Mouse (Mus musculus): ENCODE measurements around the gene Btbd8. TPM values are rescaled to one million over a fixed set of nuclear protein-coding genes. Genes with fewer than 3 reads are reported as not detected.
A peak's percentile ranks its signal among the peaks of the same experiment; 100 is the strongest.

Gene Btbd8
- polyA plus RNA-seq, 1 experiment from 2014 or later = 4.7 TPM

DNA sequence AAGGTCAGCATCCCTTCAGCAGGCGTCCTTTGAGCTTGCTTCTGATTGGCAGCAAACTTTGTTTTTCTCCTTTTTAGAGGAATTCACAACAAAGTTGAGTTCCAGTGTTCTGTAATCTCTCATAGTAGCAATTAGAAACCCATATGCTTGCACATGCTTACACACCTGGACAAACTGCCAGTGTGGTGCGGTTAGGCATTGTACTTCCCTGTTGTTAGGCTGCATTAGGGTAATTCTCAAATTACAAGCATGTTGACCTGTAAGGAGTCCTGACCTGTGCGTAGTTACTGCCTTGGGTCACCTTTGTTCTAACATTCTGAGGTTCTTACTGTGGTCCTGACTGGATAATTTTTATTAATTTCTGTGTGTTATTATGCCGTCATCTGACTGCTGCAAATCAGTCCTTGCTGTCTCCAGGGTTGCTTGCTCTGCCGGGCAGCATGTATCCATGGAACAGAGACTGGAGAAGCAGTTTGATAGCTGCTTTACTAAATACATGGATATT lies 61.1 kb downstream of the Btbd8 start:
- WGBS = 61% methylated on average over 5 of the region's 5 CpGs
- no peak overlapping the region for H3K4me2 ChIP-seq
- no peak overlapping the region for H3K27ac ChIP-seq
- H3K4me3 ChIP-seq (replicated peaks) = no peak overlapping the region
- no peaks in the 10 kb centered on the region for H3K9me3 ChIP-seq
- no peaks in the 10 kb centered on the region for H3K27me3 ChIP-seq (replicated peaks)
- H3K36me3 ChIP-seq = no peaks in the 10 kb centered on the region
- no peak for ATAC-seq (ENCODE audit: insufficient read depth, low FRiP score, low read depth)
- H3K9ac ChIP-seq = no peak overlapping the region
- H3K4me1 ChIP-seq = no peaks in the 10 kb centered on the region

DNA sequence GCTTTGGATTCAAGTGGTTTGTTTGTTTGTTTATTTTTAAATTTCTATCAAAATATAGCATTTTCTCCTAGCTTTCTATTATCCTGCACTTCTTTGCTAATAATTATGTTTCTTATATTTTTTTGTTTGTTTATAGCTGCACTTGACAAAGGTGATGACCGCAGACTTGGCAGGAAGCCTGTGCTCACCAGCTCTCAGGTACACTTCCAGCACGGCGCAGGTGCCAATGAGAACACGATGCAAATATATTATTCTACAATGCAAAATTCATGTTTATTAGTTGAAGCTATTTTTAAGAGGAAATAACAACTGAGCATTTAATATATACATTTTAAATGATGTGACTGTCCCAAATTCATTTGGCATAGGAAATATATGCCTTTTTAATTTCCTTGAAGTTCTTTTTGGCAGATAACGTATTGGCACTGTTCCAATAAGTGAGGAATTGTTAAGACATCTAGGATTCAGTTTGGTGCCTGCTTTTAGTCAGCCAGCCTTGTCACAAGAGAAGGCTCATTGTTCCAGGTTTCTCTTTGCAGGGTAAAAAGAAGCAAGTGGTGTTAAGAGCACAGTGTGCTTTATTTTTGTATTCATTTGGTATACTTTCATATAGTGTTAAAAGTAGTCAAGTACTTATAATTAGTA lies 62.2 kb downstream of the Btbd8 start:
- 84% methylated on average over 5 of the region's 5 CpGs for WGBS
- Histone ChIP-seq H3K36me3 (no peaks in the 10 kb centered on the region), H3K4me3 (replicated peaks) (no peak overlapping the region), H3K4me1 (no peaks in the 10 kb centered on the region), H3K27ac (no peak overlapping the region), H3K4me2 (no peak overlapping the region), H3K9ac (no peak overlapping the region), H3K9me3 (no peaks in the 10 kb centered on the region), H3K27me3 (replicated peaks) (no peaks in the 10 kb centered on the region)
- ATAC-seq (ENCODE audit: insufficient read depth, low FRiP score, low read depth) = no peak

DNA sequence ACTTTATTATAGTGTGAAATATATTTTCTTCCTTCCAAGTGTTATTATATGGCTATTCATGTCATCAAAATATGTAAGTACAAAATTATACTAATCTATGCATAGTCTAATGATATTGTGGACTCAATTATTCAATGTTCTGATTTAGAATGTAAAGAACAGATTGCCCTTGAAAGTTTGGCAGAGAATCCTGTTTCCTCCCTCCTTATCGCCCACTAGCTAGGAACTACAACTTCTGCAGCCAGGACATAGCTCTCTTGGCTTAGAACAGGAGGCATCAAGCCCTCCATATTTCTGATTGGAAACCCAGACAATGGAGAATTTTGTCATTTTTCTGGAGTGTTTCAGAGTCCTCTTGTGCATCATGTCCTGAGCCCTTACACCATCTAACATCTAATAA lies 62.9 kb downstream of the Btbd8 start:
- no peak overlapping the region for H3K4me2 ChIP-seq
- ATAC-seq (ENCODE audit: insufficient read depth, low FRiP score, low read depth) = no peak

DNA sequence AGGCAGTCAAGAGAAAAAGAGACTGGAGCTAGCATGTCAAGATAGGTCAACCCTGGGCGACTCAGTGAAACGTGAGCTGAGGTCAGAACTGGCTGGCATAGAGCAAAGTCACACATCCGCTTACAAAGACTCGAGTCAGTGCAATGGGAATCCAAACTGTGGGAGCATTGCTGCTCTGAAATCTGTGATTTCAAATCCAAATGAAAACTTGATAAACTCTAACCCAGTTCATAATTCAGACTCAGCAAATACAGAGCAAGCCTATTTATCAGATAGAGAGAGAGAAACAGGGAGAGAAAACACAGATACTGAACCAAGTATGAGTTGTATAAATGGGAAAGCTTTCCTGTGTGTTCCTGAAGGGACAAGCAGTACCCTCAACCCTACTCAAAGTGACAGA lies 69.5 kb downstream of the Btbd8 start, which contains the start of gene Gm42669:
Gene Gm42669 (plus strand): TSS at position 301 of the 400 bp plus-strand sequence.
- no peaks in the 10 kb centered on the region for H3K36me3 ChIP-seq
- H3K4me1 ChIP-seq = no peaks in the 10 kb centered on the region
- no peak for ATAC-seq (ENCODE audit: insufficient read depth, low FRiP score, low read depth)
- H3K9ac ChIP-seq = no peak within 1 kb of the TSS
- H3K9me3 ChIP-seq = no peaks in the 10 kb centered on the region
- no peaks in the 10 kb centered on the region for H3K27me3 ChIP-seq (replicated peaks)
- H3K27ac ChIP-seq = no peak within 1 kb of the TSS
- no peak within 1 kb of the TSS for H3K4me2 ChIP-seq
- H3K4me3 ChIP-seq (replicated peaks) = no peak within 1 kb of the TSS
- 71% methylated on average over 4 of the region's 4 CpGs for WGBS

More for the DNA sequence above, 62.9 kb downstream of the Btbd8 start:
- Histone ChIP-seq H3K9me3 (no peaks in the 10 kb centered on the region), H3K27ac (no peak overlapping the region), H3K4me1 (no peaks in the 10 kb centered on the region), H3K4me3 (replicated peaks) (no peak overlapping the region), H3K36me3 (no peaks in the 10 kb centered on the region), H3K27me3 (replicated peaks) (no peaks in the 10 kb centered on the region), H3K9ac (no peak overlapping the region)
- 91% methylated on average over 1 of the region's 1 CpGs for WGBS

DNA sequence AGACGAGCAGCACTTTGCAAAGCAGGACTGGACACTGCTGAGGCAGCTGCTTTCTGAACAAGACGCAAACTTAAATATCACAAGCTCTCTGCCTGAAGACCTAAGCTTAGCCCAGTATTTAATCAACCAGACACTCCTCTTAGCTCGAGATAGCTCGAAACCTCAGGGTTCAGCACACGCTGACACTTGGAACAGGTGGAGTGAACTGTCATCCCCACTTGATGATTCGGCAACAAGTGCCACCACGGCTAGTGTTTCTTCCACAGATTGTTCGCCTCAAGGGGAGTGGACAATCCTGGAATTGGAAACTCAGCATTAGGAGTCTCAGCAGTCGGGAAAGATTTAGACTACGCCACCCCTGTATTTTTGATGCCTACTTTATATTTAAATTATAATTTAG lies 72.7 kb downstream of the Btbd8 start:
- no peak overlapping the region for H3K4me3 ChIP-seq (replicated peaks)
- 83% methylated on average over 10 of the region's 10 CpGs for WGBS
- no peaks in the 10 kb centered on the region for H3K4me1 ChIP-seq
- no peak for ATAC-seq (ENCODE audit: insufficient read depth, low FRiP score, low read depth)
- H3K36me3 ChIP-seq = no peaks in the 10 kb centered on the region
- no peak overlapping the region for H3K4me2 ChIP-seq
- H3K9ac ChIP-seq = no peak overlapping the region
- H3K9me3 ChIP-seq = no peaks in the 10 kb centered on the region
- no peak overlapping the region for H3K27ac ChIP-seq
- H3K27me3 ChIP-seq (replicated peaks) = no peaks in the 10 kb centered on the region

DNA sequence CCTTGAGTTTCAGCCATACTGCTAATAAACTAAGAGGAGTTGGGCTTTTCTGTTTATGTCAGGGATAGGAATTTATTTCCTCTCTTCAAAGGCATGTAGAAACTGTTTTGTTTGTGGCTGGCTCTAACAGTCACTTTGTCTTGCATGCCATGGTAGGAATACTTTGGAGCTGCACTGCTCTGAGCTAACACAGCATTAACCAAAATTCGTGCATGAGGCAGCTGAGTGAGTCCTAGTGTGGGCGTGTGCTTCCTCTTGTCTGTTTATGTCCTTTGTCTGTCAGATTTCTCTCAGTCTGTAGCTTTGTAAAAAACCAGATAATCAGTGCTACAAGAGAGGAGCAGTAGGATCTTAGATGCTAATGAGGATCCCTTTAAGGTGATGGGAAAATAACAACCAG lies 73.5 kb downstream of the Btbd8 start:
- no peaks in the 10 kb centered on the region for H3K9me3 ChIP-seq
- ATAC-seq (ENCODE audit: insufficient read depth, low FRiP score, low read depth) = no peak
- H3K4me2 ChIP-seq = no peak overlapping the region
- no peaks in the 10 kb centered on the region for H3K36me3 ChIP-seq
- 44% methylated on average over 2 of the region's 2 CpGs for WGBS
- H3K27ac ChIP-seq = no peak overlapping the region
- no peak overlapping the region for H3K4me3 ChIP-seq (replicated peaks)
- H3K9ac ChIP-seq = no peak overlapping the region
- H3K4me1 ChIP-seq = no peaks in the 10 kb centered on the region
- H3K27me3 ChIP-seq (replicated peaks) = no peaks in the 10 kb centered on the region

DNA sequence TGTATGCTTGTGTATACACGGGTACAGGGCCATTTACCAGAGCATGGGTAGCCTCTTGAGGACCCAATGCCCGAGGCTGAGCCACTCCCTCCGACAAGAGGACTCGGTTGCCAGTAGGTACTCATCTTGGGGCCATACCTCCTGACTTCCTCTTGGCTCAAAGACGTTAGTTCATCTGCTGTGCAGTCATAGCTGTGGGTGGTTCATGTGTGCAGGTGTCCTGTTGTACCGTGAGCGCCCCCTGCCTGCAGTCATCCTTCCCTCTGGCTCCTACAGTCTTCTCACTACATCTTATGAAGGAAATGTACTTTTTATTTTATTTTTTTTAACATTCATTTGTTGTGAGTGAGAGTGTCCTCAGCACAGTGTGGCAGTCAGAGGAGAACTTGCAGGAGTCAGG lies 75.8 kb downstream of the Btbd8 start:
- no peak overlapping the region for H3K4me3 ChIP-seq (replicated peaks)
- H3K9ac ChIP-seq = no peak overlapping the region
- no peak overlapping the region for H3K27ac ChIP-seq
- H3K9me3 ChIP-seq = no peaks in the 10 kb centered on the region
- no peaks in the 10 kb centered on the region for H3K27me3 ChIP-seq (replicated peaks)
- no peaks in the 10 kb centered on the region for H3K36me3 ChIP-seq
- no peaks in the 10 kb centered on the region for H3K4me1 ChIP-seq
- peak; percentile 43; the same call in 1 of the 2 replicates for ATAC-seq (ENCODE audit: insufficient read depth, low FRiP score, low read depth)
- 46% methylated on average over 7 of the region's 7 CpGs for WGBS
- no peak overlapping the region for H3K4me2 ChIP-seq

DNA sequence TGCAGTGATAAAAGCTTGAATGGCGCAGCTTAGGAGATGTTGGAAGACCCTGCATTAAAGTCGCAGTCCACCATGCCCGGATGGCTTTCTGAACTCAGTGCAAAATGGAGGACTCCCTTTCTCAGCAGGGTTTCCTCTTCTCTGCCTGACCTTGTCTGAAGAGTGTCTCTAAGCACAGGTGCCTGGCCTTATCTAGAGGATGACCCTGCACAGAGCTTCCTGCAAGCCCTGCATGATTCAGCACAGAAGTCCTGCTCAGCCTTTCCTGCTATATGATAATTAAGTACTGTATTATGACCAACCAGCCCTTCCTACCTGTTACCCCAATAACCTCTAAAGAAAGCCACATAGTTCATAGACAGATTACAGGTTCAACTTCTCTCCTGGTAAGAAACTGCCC lies 77.7 kb downstream of the Btbd8 start:
- no peaks in the 10 kb centered on the region for H3K27me3 ChIP-seq (replicated peaks)
- H3K4me2 ChIP-seq = no peak overlapping the region
- H3K4me3 ChIP-seq (replicated peaks) = no peak overlapping the region
- no peaks in the 10 kb centered on the region for H3K4me1 ChIP-seq
- H3K36me3 ChIP-seq = no peaks in the 10 kb centered on the region
- 87% methylated on average over 3 of the region's 3 CpGs for WGBS
- H3K9me3 ChIP-seq = no peaks in the 10 kb centered on the region
- H3K9ac ChIP-seq = no peak overlapping the region
- no peak for ATAC-seq (ENCODE audit: insufficient read depth, low FRiP score, low read depth)
- no peak overlapping the region for H3K27ac ChIP-seq

DNA sequence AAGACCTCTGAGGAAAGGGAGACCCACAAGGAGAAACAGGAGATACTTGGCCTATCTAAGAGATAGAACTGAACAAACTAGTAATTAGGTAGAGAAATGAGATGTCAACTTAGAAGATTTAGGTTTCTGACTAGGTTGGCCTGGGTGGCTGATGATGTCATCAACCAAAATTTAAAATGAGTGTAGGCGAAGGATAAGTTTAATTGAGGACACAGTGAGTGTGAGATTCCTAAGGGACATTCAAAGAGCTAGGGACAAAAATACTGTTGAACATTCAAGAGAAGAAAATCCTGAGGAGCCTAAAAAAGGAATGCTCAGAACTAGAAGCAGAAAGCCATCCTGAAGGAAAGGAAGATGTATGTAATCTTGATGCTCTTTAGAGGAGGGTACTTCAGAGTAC lies 78.3 kb downstream of the Btbd8 start:
- Histone ChIP-seq H3K9ac (no peak overlapping the region), H3K36me3 (no peaks in the 10 kb centered on the region), H3K4me2 (no peak overlapping the region), H3K27ac (no peak overlapping the region), H3K9me3 (no peaks in the 10 kb centered on the region), H3K4me1 (no peaks in the 10 kb centered on the region), H3K27me3 (replicated peaks) (no peaks in the 10 kb centered on the region), H3K4me3 (replicated peaks) (no peak overlapping the region)
- ATAC-seq (ENCODE audit: insufficient read depth, low FRiP score, low read depth) = no peak
- 91% methylated on average over 1 of the region's 1 CpGs for WGBS

DNA sequence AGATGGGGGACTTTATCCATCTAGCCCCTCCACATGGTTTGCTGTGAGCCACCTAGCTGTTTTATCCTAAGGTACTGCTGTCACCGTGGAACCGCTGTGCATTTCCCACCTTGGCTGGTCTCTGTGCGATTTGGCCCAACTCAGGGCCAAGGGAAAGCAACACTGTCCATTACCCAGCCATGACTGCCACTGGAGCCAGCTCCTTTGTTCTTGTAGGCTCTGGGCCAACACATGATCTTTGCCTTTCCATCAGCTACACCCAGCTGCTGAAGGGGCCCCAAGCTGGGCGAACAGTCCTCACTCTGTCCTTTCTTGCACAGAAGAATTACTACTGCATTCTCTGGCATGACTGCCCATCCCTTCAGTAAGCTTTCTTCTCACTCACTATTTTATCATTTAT lies 80.8 kb downstream of the Btbd8 start:
- no peaks in the 10 kb centered on the region for H3K4me1 ChIP-seq
- H3K27me3 ChIP-seq (replicated peaks) = no peaks in the 10 kb centered on the region
- ATAC-seq (ENCODE audit: insufficient read depth, low FRiP score, low read depth) = no peak
- H3K4me3 ChIP-seq (replicated peaks) = no peak overlapping the region
- 87% methylated on average over 4 of the region's 4 CpGs for WGBS
- no peak overlapping the region for H3K9ac ChIP-seq
- H3K9me3 ChIP-seq = no peaks in the 10 kb centered on the region
- H3K27ac ChIP-seq = no peak overlapping the region
- H3K4me2 ChIP-seq = no peak overlapping the region
- H3K36me3 ChIP-seq = no peaks in the 10 kb centered on the region

DNA sequence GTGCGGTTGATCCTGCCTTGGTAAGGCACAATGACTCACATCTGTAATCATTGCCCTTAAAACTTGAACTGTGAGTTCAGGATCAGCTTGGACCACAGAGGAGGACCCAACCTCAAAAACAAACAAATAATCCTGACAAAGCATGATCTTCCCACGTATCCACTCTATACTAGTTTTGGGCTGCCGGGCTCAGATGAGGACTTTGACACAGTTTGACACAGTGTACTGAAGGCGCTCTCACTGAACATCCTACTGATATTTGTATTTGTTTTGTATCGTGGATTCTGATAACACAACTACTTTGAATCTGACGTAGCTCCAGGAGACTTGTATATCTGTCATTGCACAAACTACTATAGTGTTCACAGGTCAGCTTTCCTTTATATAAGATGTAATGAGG lies 83.6 kb downstream of the Btbd8 start:
- no peak for ATAC-seq (ENCODE audit: insufficient read depth, low FRiP score, low read depth)
- H3K9ac ChIP-seq = no peak overlapping the region
- H3K27me3 ChIP-seq (replicated peaks) = no peaks in the 10 kb centered on the region
- no peak overlapping the region for H3K4me3 ChIP-seq (replicated peaks)
- no peaks in the 10 kb centered on the region for H3K4me1 ChIP-seq
- H3K9me3 ChIP-seq = no peaks in the 10 kb centered on the region
- WGBS = 71% methylated on average over 6 of the region's 6 CpGs
- H3K27ac ChIP-seq = no peak overlapping the region
- H3K36me3 ChIP-seq = no peaks in the 10 kb centered on the region
- no peak overlapping the region for H3K4me2 ChIP-seq

DNA sequence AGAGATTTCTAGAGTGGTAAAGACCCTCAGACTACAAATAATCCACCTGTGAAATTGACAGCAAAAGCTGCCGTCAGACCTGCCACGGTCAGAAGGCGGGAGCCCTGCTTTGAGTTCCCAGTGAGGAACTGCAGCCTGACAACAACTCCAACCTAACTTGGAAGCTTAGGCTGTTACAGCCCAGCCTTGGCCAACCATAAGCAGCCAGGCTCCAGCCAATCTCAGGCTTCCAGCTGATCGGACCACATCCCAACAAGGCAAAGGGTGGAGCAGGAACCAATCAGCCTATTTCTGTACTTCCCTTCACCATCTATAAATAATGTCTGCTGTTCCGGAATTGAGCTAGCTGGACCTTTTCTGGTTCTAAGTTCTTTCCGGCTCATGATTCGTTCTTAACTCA lies 84.1 kb downstream of the Btbd8 start:
- Histone ChIP-seq H3K4me2 (no peak overlapping the region), H3K36me3 (no peaks in the 10 kb centered on the region), H3K9ac (no peak overlapping the region), H3K4me1 (no peaks in the 10 kb centered on the region), H3K27me3 (replicated peaks) (no peaks in the 10 kb centered on the region), H3K27ac (no peak overlapping the region), H3K9me3 (no peaks in the 10 kb centered on the region), H3K4me3 (replicated peaks) (no peak overlapping the region)
- ATAC-seq (ENCODE audit: insufficient read depth, low FRiP score, low read depth) = no peak
- WGBS = 65% methylated on average over 7 of the region's 7 CpGs

DNA sequence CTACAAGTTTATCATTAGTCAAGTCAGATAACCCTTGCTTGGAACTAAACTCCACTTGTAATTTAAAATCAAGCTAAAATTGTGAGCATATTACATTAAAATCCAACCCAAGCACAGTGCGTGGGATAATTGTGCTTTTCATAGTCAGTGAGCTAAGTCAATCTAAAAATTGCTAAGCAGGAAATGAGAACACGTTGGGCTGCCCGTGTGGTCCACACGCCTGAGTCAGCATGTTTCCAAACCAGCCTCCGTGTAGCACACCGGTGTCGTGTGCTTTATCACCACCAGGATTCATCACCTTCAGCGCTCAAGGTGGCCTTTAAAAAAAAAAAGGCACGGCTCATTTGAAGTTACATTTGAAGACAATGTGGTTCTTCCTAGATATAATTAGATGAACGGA lies 86.5 kb downstream of the Btbd8 start:
- no peaks in the 10 kb centered on the region for H3K9me3 ChIP-seq
- 79% methylated on average over 10 of the region's 10 CpGs for WGBS
- no peaks in the 10 kb centered on the region for H3K27me3 ChIP-seq (replicated peaks)
- no peak for ATAC-seq (ENCODE audit: insufficient read depth, low FRiP score, low read depth)
- no peaks in the 10 kb centered on the region for H3K36me3 ChIP-seq
- no peak overlapping the region for H3K4me3 ChIP-seq (replicated peaks)
- H3K4me1 ChIP-seq = no peaks in the 10 kb centered on the region
- H3K4me2 ChIP-seq = no peak overlapping the region
- H3K9ac ChIP-seq = no peak overlapping the region
- H3K27ac ChIP-seq = no peak overlapping the region
